Mouse (Mus musculus) frontal cortex, adult (tissue): ENCODE results near the gene Ercc8.
A peak's percentile ranks its signal among the peaks of the same experiment; 100 is the strongest.

Experiments used
- ATAC-seq: cut with Nextera tagmentation; 2 replicates; pipeline ENCODE4 v1.9.2; 2017; ENCODE audit warnings: mild to moderate bottlenecking, moderate library complexity, mixed read lengths; ENCODE audit not compliant: low TSS enrichment

Ercc8 gene

GRCm38 (mm10) chr13:108158465-108159240, at the start of gene Ercc8, which contains the start of gene Ndufaf2:
Ercc8 (plus strand) TSS chr13:108158731.
Ndufaf2 (minus strand) TSS chr13:108158623.
- ATAC-seq: peak; percentile 98

- peak; percentile 58 for ATAC-seq
Observed at GRCm38 (mm10) chr13:108110929-108111328, 47.6 kb upstream of the Ercc8 start.

DNA sequence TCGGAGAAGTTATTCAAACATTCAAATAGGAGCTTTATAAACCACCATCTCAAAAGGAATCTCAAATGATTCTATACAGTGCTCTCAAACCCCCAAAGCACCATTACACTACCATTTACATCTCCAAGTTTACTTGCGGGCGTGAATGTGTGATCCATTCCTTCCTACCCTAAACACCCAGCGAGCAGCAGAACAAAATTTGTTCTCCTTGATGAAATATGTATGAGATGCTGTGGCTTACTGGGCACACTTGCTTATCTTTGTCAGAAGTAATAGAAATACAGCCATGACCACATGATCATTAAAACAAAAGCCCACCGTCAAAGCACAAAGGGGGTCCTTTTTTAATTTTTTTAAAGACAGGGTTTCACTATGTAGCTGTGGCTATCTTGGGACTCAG, 45.0 kb upstream of the Ercc8 start:
- peak; percentile 79 for ATAC-seq

DNA sequence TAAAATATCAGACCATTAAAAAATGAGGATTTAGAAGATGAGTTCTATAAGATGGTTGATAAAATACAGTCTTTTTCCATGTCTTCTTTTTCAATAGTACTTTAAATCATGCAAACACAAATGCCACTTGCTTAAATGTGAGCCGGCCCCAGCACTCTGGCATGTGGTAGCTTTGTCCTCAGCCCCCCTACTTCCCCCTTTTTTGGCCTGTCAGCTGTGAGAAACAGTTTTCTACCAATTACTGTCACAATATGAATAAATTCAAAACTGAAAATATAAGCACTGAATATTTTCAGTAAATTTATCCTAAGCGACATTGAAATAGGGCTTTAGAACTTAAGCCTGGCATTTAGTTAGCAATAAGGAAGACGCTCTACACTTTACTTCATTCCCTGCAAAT, 44.3 kb upstream of the Ercc8 start:
- no peak for ATAC-seq

DNA sequence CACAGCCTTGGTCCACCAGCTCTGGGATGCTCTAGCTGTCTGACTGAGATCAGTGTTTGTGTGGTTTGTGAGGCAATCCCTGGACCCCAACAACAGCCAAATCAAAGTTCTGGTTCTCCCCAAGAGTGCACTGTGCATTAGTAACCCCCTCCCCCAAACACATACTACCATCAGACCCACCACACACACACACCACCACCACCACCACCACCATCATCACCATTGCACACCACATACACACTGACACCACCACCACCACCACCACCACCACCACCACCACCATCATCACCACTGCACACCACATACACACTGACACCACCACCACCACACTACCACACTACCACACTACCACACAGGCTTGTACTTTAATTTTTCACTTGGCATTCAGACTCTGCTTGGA, 40.9 kb upstream of the Ercc8 start:
- ATAC-seq: no peak

- ATAC-seq: no peak
Observed at GRCm38 (mm10) chr13:108118188-108118587, 40.3 kb upstream of the Ercc8 start.

DNA sequence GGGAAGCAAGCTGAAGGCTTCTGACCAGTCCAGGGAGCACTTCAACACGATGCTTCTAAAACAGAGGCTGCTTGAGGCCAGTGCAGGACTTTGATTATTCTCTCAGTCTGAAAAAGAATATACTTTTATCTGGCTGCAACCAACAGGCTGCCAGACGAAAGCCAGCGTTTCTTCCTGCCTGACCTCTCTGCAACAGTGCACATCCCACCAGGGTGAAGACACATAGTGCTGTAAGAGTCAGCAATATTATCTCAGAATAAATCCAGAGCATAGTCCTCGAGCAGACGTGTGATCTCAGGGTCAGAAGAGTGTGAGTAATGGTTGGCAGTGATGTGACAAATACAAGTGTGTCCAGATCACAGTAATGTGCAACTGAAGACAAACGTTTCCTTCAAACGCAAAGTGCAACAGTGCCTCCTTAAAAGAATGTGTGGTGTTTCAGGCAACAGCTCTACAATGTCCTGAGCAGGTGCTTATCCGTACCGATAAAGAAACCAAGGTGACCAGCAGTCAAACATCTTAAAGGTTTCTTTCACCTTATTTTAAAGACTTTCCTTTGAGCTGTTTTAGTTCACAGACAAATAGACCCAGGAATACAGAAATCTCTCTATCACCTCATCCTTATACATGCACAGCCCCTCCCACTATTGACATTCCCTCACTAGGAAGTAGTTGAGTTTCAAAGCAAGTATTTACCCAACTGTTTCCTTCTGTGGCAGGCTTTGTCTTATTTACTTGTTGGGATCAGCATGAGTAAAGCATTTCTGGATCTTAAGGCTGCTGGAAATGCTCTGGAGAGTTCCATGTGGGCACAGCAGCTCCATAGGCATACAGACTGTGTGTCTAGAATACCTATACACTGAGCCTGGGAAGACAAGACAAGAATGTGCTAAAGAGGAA, 38.9 kb upstream of the Ercc8 start:
- ATAC-seq: 0 out of 2 replicates have a peak, but pooled peaks have one; percentile 20

- ATAC-seq: no peak
Observed at GRCm38 (mm10) chr13:108123109-108123723, 35.3 kb upstream of the Ercc8 start.

DNA sequence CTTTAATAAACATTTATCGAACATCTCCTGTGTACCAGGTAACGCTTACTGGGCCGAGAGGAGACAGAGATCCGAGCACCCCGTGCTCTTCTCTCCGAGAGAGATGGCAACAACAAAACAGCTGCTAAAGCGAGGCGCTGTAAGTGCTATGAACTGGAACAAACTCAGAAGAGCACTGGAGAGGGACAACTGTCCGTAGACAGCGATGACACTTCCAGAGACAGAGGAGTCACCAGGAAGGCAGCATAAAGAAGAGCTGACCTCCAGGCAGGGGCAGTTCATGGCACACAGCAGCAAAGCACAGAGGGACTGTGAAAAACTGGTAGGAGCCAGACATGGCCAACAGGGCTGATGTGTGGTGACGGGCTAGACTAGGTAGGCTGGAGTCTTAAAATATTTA, 34.4 kb upstream of the Ercc8 start:
- no peak for ATAC-seq

DNA sequence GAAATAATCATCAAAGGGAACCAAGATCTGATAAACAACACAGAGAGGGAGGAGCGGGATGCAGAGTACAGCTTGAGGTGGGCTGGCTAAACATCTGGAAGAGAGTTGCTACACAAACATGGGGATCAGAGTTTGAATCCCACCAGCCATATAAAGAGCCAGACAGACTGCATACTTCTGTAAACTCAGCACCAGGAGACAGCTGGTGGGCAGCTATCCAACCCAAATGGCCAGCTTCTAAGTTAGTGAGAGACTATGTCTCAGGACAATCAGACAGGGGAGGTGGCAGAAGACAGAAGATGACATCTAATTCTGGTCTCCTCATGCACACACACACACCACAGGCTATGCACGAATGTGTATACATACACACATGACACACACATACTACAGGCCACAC, 32.3 kb upstream of the Ercc8 start:
- ATAC-seq: no peak

- no peak for ATAC-seq
Observed at GRCm38 (mm10) chr13:108127130-108127529, 31.4 kb upstream of the Ercc8 start.

DNA sequence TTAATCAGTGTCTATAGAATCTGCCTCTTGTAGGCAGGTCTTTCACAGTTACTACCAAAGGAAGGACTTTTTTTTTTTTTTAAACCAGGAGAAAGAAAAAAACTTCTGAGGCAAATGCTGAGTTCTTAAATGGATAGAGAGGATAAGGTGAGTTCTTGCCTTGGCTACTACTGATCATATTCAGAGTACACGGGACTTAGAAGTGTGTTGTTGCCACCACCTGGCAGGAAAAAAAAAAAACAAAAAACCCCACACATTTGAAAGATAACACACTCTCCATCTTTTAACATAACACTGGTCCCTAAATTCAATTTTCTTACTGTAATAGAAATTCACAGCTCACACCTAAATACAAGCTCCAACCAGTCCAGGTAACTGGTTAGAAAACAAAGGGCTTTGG, 30.6 kb upstream of the Ercc8 start:
- ATAC-seq: no peak

DNA sequence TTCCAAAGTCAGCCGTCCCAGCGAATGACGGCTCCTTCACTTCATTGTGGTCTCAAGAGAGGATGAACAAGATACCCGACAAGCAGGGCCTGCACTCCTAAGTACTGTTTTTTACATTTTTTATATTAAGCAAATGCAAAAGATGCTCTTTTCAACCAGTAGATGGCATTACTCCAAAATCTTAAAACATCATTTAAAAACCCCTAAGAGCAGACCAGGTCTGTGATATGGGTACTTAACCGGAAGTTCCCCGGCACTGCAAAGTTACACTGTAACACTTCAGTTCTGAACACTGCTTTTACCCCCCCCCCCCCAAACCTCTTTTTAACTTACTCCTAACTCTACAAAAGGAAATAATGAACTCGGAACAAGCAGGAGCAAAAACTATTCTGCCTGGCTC, 29.5 kb upstream of the Ercc8 start:
- no peak for ATAC-seq

- ATAC-seq: peak; percentile 97
Observed at GRCm38 (mm10) chr13:108130737-108131136, 27.8 kb upstream of the Ercc8 start.

DNA sequence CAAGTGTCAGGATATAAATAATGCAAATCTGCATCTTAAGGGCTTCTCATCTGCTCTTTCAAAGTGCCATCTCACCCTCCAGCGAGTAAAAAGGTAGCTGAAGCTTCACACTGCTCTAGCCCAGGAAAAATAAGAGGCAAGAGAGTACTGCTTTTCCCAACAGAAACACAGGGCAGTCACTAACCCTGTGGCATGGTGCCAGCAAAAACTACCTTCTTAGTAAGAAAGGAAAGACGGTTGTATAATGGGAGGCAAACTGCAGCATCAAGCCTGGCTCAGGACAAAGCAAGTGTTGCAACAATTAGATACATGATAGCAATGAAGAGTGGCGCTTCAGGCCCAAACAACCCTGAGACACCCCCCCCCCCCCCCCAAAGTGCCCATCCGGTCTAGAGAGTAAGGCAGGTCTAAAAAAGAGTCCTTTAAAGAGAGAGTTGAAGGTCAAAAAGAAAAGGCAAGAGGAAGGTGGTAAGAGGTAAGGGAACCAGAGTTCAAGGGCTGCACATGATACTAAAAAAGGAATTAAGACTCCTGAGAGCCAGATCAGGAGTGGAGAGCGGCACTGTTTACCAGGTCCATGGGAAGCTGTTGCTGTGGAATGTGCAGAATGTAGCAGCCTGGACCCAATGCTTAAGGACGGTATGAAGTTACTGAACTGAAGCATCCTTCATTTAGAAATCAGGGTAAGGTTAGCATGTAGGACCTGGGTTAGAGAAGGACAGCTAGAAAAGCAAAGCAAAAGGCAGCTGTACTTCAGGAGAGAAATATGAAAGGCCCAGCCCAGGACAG, 26.3 kb upstream of the Ercc8 start:
- ATAC-seq: no peak

DNA sequence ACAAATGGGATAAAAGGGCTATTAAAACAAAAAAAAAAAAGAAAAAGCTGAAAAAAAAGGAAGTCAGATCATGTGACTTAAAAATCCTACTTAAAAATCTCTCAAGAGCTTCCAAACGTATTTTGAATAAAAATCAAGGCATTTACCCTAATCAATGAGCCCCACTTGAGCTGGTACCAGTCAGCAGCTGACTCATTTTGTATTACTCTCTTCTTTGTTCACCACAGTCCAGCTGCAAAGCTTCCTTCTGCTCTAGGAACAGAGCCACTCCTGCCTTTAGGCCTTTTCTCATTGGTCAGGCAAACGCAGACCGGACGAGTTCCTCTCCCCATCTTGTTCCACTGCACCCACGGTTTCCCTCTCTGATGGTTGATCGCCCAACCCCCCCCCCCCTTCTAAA, 22.9 kb upstream of the Ercc8 start:
- ATAC-seq: peak; percentile 28; the same call in 1 of the 2 replicates

GRCm38 (mm10) chr13:108138403-108138977, 20.0 kb upstream of the Ercc8 start:
- ATAC-seq: peak; percentile 61

DNA sequence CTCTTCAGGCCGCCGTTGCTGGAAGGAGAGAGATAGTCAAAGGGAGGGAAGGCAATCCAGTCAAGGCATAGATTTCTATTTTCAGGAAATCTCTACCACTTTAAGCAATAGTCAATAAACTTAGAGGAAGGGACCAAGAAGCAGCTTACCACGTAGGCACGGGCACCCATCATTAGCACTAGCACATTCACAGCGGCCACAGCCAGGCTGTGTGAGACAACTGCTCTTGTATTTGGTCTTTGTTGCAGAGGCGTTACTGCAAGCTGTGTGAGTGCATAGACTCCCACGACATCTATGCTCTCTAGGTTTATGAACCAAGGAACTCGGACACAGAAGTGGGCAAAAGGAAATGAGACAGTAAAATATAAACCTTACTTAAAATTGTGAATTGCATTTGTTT, 14.4 kb upstream of the Ercc8 start:
- ATAC-seq: 0 out of 2 replicates have a peak, but pooled peaks have one; percentile 56

- ATAC-seq: no peak
Observed at GRCm38 (mm10) chr13:108151782-108152181, 6.7 kb upstream of the Ercc8 start.

DNA sequence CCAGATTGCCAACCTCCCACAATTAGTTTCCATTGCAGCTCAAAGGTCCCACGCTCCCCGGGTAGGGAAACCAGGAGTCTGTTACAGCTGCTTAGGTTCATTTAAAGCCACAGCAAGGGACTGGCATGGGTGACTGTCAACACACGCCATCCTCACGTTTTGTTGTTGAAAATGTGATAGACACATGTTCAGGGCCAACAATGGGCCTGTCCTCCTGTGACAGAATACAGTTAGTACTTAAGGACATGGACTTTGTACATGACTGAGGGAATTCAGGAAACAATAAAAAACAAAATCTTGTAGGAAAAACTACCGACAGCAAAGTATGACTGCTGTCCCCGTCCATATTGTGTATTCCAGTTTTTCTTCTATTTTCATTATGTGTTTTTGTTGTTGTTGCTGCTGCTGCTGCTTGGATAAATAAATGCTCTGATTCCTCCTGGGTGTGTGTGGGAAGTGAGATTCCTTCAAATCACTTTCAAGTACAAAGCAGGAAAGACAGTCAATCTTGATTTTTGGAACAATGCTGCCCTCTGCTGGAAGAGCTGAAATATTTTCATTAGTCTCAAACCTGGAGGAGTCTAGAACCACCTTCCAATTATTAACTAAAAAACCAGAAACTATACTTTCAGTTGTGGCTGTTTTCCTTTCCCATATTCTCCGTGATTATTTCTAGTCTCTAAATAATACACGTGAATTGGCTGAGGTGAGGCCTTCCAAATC, 5.7 kb upstream of the Ercc8 start:
- ATAC-seq: peak; percentile 87
